Mouse (Mus musculus) gastrocnemius, postnatal 25 days (tissue): ENCODE results near the gene Fam69a. TPM values are rescaled to one million over a fixed set of nuclear protein-coding genes. Genes with fewer than 3 reads are reported as not detected.
"Not testable (repeated sequence)": the region's sequence is repeated elsewhere in the genome, so short reads cannot be mapped to it uniquely, and the experiment has no call there.

Experiments used
- DNase-seq: peaks from one replicate; pipeline ENCODE4 v3.0.0; 2022
- total RNA-seq, 2 experiments: library from RNA; stranded (reverse); gene quantifications; 1 replicate in 1 of 2; 2 replicates in 1 of 2; pipeline ENCODE4 v1.2.3; 2021

The Fam69a gene
- total RNA-seq, 2 experiments from 2014 or later, result 15.1 to 20.7 TPM

DNA sequence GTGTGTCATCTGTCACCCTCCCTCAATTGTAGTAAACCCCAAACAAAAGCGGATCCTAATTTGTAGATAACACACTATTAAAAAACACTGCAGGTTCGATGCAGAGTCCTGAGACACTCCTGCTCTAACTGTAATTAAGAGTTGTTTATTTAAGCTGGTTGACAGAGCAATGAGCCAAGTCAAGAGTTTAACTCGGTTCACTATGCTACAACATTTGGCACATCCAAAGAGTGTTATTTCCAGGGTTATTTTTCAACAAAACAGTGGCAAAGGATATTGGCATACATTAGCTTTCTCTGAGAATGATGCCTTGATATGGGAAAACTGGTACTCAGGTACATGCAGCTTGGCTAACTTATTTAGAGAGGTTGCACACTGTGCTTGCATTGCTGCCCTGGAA lies 4.9 kb downstream of the Fam69a start:
- DNase-seq, result no peak

DNA sequence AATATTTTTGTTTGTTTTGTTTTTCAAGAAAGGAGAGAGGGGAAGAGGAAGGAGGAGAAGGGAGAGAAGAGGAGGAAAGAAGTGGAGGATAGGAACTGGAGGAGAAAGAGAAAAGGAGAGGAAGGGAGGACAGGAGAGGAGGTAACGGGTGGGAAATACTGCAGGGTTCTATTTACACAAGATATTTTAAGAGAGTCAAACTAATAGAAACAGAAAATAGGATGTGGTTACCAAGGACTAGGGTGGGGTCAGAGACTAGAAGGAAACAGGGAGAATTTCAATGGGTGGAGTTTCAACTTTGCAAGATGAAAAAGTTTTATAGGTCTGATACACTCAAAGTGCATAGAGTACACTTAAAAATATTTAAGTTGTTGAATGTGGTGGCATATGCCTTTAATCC lies 7.0 kb downstream of the Fam69a start:
- no peak for DNase-seq

DNA sequence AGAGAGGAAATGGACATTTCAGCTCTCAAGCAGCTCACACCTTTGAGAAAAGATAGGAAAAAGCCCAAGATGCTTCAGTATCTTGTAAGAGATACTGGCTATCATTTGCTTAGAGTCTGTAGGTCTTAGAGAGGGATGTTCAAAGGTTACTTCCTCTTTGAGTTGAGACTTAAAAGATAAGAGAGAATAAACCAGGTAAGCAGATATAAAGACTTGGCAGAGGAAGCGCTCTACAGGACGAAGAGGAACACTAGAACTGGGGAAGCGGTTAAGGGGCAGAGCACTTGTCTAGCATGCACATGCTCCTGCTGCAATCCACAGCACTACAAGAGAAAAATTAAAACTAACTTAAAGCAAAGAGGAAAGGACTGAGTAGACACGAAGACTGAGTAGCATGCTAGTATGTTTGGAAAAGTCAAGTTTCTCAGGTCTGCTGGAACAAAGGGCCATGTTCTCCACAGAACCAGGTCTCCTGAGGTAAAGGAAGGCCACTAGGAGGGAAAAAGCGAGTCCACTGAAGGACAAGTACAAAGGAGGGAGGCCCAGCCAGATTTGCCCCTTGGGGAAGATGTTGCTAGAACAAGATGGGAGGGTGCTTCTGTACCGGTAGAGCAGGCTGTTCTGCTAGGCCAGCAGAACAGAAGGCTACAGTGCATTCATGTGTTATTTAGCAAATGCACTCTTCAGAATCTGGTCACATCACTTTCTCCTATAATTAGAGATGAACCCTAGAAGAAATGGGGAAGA lies 8.4 kb downstream of the Fam69a start:
- DNase-seq, result no peak

DNA sequence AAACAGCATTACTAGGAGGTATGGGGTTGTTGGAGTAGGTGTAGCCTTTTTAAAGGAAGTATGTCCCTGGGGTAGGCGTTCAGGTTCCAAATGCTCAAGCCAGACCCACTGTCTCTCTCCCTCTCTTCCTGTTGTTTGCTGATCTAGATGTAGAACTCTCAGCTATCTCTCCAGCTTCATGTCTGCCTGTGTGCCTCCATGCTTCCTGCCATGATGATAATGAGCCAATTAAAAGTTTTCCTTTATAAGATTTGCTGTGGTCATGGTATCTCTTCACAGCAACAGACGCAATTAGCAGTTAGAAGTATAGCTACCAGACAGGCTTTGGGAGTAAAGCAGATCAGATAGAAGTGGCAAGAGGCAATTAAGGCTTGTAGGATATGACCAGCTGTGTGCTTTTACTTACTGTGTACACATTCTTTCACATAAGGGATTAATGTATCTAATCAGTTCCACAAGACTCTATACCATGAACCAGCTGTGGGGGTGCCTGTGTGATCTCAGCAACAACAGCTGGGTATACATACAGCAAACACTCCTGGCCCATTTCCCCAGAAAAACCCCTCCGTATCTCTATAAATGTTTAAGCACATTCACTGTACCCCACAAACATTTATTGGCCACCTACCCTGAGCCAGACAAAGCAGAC lies 9.1 kb downstream of the Fam69a start:
- DNase-seq, result no peak

DNA sequence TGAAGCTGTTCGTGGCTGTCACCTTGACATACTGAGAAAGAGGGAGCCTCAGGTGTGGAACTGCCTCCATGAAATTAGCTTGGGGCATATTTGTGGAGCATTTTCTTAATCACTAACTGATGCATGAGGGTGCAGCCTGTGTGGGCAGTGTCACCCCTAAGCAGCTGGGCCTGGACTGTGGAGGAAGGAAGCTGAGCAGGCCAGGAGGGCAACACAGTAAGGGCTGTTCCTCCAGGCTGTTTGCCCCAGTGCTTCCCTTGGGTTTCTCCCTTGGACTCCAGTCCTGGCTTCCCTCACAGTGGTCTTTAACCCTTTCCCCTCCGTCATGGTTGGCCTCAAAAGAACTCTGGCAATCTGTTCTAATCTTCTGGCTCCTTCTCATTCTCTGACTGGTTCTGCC lies 13.6 kb downstream of the Fam69a start:
- no peak for DNase-seq

DNA sequence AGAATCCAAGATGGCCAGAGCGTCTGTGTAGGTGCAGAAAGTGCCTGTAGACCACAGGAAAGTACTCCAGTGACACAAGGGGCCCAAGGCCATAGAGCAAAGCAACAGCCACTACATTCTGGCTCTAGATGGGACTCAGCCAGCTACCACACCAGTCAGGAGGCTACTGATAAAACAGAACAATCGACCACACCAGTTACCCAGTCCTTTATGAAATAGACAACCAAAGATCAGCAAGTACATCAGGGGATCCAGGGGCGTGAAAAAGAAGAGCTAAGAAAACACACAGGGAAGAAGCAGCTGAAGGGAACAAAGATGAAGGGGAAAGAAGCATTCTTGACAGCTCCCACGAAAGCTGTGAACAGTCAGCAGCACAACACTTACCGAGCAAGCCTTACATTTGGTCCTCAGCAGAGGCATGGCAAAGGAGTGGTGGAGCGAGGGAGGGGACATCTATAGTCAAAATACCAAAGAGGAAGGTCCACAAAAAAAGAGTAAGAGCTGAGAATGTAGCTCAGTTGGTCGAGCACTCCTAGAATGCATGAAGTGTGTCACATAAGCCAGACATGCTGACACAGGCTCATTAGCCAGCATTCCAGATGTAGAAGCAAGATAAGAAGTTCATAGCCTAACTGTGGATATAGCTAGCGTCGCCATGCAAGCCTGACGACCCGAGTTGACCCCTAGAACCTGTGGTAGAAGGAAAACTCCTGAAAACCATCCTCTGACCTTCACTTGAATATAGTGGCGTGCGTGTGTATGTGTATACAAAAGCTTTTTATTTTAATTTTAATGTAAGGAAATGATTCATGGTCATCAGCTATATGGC lies 14.2 kb downstream of the Fam69a start:
- DNase-seq, result no peak

DNA sequence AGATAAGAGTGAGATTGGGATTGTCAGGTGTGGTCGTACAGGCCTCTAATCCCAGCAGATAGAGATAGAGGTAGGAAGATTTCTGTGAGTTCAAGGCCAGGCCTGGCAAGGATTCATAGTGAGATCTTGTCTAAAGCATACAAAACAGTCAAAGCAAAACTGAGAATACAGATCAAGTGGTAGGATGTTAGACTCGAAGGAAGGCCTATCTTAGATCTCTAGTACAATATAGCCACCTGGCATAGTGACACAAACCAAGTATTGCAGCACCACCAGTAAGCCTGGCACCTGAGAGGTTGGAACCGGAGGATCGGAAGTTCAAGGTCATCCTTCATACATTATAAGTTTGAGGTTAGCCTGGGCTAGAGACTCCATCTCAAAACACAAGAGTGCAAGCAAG lies 15.8 kb downstream of the Fam69a start:
- no peak for DNase-seq

DNA sequence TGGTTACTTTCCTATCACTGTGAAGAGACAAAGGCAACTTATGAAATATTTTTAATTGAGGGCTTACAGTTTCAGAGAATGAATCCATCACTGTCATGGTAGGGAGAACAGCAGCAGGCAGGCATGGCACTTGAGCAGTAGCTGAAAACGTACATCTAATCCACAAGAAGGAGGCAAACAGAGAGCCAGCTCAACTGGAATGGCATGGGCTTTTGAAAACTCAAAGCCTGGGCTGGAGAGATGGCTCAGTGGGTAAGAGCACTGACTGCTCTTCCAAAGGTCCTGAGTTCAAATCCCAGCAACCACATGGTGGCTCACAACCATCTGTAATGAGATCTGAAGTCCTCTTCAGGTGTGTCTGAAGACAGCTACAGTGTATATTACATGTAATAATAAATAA lies 17.1 kb downstream of the Fam69a start:
- not testable (repeated sequence) for DNase-seq

DNA sequence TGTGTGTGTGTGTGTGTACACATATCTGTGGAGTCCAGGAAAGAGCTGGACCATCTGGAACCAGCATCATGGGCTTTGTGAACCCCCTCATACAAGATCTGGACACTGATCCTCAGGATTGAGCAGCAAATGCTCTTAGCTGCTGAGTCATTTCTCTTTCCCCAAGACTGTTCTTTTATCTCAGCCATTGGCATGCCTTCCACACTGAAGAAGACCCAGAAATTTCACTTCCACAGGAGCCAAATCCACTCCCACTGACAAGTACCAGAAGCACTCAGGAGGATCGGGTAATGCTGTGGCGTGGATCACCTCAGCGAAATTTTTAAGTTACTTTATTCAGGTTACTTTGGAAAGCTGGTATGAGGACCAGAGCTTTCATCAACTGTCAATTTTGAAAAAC lies 18.8 kb downstream of the Fam69a start:
- no peak for DNase-seq

DNA sequence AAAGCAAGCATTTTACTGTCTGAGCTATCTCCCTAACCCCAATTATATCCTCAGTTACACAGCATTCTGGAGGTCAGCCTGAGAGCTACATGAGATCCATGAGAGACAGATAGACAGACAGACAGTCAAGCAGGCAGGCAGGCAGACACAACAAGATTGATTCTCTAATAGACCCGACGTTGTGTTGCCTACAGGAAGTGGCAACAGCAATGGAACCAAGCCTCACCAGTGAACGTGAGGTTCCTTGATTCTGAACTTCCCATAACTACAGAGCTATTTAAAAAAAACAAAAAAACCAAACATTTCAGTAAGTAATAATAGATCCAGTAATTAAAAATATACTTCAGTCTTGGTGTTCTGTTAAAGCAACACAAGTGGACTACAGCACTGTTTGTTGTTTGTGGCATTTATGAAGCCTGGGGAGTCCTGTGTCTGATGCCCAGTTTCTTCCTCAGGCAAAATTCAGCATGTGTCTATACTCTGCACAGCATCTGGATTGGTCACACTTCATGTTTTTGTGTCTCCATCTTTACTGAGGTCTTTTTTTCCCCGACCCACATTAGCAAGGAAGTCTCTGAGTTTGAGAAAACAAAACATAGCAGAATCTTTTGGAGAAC lies 19.9 kb downstream of the Fam69a start:
- no peak for DNase-seq

DNA sequence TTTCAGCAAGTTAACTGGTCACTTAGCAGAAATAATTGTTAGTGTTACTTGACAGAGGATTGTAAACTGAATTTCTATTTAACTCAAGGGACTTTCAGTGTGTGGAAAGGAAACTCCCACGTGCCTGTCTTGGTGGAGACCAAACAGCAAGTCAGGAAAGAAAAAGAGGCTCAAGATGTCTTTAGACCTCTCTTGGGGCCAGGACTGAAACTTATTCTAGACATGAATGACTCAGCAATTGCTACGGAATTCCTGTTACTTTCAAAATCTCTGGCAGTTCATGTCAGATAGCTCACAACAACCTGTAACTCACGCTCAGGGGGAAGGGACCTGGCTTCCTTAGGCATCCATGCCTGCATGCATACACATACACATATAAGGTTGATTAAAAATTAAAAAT lies 20.7 kb downstream of the Fam69a start:
- DNase-seq, result no peak

DNA sequence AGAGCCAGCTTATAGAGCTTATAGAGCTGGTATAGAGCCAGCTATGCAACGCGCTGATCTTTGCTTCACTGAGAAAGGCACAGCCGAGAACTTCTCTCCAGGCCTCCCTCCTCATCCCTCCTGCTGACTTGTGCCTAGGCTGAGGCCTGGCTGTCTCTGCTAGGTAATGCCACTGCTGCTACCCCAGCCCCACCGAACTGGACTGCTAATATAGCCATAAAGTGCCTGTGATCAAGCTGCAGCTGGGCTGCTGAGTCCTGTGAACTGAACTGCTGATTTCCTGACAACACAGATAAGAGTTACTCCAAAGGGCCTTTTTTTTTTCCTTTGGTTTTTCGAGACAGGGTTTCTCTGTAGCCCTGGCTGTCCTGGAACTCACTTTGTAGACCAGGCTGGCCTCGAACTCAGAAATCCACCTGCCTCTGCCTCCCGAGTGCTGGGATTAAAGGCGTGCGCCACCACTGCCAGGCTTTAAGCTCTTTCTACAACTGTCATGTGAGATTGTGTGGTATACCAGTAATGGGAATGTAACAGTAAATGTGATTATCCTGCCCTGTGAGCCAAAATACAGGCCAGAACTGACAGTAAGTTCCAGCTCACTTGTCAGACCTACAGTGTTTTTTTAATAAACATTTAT lies 21.4 kb downstream of the Fam69a start:
- DNase-seq, result no peak

DNA sequence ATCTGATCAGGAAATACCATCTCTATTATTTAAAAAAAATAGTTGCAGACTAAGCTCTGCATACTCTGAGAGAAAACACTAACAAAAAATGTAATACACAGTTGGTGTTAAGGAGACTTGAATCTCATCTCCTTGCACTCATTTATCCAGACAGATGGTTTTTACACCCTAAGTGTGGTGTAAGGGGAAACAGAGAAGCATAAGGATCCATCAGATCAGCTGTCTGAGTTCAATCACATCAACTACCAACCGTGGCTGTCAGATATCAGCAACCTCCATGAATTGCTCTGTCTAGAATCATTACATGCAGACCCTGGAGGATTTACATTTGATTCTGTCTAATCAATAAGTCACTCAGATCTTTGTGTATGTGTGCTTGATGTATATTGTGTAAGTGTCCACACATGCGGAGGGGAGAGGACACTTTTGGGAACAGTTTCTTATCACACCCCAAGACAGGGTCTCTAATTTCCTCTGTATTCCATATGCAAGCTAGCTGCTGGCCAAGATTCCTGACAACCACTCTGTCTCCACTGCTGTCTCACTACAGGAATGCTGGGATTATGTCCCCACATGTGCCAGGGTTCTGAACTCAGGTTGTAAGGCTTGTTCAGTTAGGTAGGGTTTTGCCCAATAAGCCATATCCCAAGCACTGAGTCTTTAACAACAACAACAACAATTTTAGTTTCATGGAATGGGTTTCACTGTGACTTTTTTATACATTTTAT lies 22.7 kb downstream of the Fam69a start:
- DNase-seq, result no peak

DNA sequence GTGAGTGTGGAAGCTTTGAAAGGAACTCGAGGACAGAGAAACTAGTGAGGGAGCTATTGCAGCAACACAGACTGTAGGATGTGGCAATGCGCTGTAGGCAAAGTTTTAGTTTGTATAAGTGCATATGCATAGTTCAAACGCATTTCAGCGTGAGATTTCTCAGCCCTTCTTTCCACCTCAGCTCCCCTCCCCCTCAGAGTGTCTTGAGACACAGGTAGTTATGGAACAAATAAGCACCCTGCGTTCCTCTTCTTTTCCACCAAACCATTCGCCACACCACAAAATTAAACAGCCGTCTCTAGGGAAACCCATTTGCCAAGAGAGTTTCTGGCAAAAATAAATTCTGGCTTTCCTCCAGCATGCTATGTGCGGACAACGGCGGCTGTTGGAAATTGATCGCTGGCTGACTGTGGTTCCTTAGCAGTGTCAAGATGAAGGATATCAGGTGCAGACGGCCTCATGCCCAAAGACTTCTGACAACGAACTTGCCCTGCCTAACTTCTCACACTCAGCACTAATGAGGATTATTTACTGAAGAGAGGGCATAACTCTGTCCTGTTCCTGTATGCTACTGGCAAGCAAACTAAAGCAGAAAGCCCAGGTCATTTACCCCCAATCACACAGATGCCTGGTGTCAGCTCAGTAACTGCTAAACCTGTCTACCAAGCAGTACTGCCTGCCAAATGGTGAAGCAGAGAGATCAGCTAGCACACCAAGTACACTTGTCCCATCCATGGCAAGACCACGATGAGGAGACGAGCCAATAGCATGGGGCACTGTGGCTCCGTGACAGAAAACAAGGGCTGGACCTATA lies 25.2 kb downstream of the Fam69a start:
- peak; percentile 74 for DNase-seq

DNA sequence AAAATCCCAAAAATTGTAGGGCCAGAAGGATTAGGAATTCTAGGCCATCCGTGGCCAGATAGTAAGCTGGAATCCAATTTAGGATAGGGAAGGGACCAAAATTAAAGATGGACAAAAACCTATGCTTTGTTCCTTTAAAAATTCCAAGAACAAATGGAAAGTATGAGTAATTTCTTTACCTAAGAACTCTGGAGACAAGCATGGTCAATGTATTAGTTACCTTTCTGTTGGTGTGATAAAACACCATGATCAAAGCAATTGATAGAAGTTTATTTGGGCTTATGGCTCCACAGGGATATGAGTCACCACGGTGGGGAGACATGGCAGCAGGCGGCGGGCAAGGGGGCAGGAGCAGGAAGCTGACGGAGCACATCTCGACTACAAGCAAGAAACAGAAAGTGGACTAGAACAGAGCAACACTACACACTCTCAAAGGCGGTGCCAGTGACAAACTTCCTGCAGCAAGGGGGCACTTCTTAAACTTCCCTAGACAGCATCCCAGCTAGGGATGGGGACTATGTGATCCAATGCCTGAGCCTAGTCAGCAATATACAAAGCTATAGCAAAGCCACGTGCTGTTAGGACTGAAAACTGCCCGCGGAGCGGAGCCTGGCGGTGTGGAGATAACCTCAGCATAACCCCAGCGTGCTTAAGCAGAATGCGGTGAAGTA lies 26.2 kb downstream of the Fam69a start:
- DNase-seq, result peak; percentile 24

DNA sequence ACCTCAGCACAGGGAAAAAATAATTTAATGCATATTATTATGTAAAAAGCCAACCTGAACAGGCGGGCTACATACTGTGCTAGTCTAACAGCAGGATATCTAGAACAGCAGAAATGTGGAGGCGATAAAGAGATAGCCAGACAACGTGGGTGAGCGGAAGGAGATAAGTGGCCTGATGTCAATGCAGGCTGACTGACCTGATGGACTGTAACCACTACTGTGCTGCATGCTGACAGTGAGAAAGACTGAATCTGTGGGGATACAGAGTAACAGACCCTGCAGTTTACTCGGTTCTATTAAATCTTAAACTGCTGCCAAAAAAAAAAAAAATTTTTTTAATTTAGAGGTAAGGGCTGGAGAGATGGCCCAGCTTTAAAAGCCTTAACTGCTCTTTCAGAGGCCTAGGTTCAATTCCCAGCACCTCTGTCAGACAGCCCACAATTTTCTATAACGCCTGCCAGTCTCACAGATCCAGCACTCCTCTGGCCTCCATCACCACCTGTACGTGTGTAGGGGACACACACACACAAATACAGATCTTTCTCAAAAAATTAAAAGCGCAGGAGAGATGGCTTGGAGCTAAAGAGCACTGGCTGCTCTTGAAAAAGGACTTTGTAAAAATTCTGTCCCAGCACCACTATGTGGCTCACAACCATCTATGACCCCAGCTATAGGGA lies 27.1 kb downstream of the Fam69a start:
- DNase-seq, result no peak

DNA sequence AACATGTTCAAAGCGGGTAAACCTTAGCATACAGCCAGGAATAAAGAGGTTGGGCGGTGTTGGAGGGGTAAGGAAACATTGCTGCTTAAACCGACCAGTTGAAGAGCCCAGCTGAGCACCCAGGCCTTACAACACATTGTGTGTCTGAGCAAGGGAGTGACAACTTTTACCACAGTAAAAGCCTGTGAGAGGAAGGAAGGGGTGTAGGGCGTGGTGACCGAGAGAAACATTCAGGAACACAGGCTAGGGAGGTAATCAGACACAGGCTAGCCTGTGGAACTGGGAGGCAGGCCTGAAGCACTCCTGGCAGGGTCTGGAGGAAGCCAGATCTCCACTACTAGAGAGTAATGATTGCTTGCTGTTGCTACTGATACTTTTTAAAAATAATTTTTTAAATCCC lies 36.2 kb downstream of the Fam69a start:
- no peak for DNase-seq

DNA sequence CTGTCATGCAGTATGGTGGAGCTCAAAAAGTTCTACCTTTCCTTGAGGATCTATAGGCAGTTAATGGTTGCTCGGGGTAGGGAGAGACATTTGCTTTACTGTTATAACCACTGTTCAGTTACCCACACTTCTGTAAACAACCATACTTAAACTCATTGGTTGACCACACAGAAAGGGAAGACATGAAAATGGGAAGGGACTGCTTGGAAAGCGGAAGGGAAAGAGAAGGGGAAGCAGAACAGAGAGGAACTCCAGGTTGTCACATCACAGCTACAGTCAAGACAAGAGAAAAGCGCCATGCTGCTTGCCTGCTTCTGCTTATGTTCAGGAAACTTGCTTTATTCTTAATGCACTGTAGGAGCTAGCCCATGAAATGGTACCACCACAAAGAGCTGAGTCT lies 37.3 kb downstream of the Fam69a start:
- DNase-seq, result no peak

DNA sequence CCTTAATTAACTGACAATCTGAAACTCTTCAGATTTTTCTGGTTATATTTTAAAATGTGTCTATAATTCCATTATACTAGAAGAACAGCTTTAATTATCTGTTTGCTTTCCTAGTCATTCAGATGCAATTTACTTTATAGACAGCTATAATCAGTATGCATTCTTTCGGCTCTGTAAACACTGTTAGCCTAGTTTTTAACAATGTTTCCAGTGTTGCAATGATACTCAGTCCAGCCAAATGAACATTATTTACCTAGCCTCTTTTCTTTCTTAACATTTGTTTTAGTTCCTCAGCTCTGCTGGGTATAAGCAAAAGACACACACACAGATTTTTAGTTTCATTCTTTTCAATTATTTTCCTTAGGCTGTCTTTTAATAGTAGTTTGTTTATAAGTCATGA lies 38.0 kb downstream of the Fam69a start:
- no peak for DNase-seq
